8 mouse cellular contexts compared by ENCODE assay signal in the genomic region with DNA sequence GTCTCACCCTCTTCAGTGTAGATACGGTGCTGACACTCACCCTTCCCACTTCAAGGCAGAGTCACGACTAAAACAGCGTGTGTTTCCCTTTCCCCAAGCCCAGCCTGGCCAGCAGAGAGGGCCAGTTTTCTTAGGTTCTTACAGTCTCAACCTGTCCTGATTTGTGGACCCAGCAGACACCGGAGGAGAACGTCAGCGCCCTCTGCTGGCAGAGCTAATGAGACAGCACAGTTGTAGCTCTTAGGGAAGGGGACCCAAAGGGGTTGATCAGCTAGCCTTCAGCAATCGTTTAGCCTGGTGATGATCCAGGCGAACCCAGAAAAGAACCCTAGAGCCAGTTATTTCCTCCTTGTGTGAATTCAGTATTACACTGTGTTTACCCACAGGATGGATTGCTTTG. TPM values are rescaled to one million over a fixed set of nuclear protein-coding genes. Genes with fewer than 3 reads are reported as not detected.
DNase-seq lines count a peak whose midpoint lies in the region; ATAC-seq and TF ChIP-seq lines count a peak whose summit lies in the region.

No protein-coding gene starts in this region.

- 47% methylated on average over 8 of the region's 8 CpGs for WGBS in midbrain, postnatal 0 days
- 49% methylated on average over 8 of the region's 8 CpGs for WGBS in midbrain, embryonic 13.5 days
- 41% methylated on average over 8 of the region's 8 CpGs for WGBS in hindbrain, embryonic 12.5 days
- 23% methylated on average over 8 of the region's 8 CpGs for WGBS in liver, embryonic 12.5 days (ENCODE audit: insufficient replicate concordance)

- ATAC-seq in midbrain, postnatal 0 days (ENCODE audit: low FRiP score) = no peak
- ATAC-seq in midbrain, embryonic 13.5 days = no peak
- ATAC-seq in common myeloid progenitor, adult 5-6 weeks (replicated peaks; ENCODE audit: low read depth, poor library complexity, severe bottlenecking) = peak; percentile 90
- no peak for ATAC-seq in hindbrain, embryonic 12.5 days (ENCODE audit: low FRiP score)
- ATAC-seq in liver, embryonic 12.5 days = 0 out of 2 replicates have a peak, but pooled peaks have one; percentile 30
- no peak; the same call in 1 of the 2 replicates for ATAC-seq in erythroblast, adult 5-6 weeks (replicated peaks; ENCODE audit: low FRiP score, poor library complexity, severe bottlenecking)

- H3K4me1 ChIP-seq in midbrain, postnatal 0 days (ENCODE audit: insufficient read depth, low read length) = no peaks in the 10 kb centered on the region
- peaks cover 5% of the 10 kb centered on the region; the same call in 1 of the 2 replicates for H3K4me1 ChIP-seq in midbrain, embryonic 13.5 days (replicated peaks)
- peaks cover 31% of the 10 kb centered on the region for H3K4me1 ChIP-seq in hindbrain, embryonic 12.5 days
- H3K4me1 ChIP-seq in liver, embryonic 12.5 days = peaks cover 7% of the 10 kb centered on the region; the same call in 1 of the 2 replicates

- no peak overlapping the region for H3K27ac ChIP-seq in midbrain, postnatal 0 days (ENCODE audit: low read depth, low read length)
- H3K27ac ChIP-seq in midbrain, embryonic 13.5 days = no peak overlapping the region
- H3K27ac ChIP-seq in hindbrain, embryonic 12.5 days = peak overlapping the region; percentile 17; the same call in 1 of the 2 replicates
- no peak overlapping the region for H3K27ac ChIP-seq in liver, embryonic 12.5 days

- peak; percentile 58 for TF ChIP-seq CTCF in midbrain, postnatal 0 days (IDR thresholded peaks at IDR 0.05)

- no peaks in the 10 kb centered on the region for H3K36me3 ChIP-seq in midbrain, postnatal 0 days (ENCODE audit: insufficient read depth, low read length)
- H3K36me3 ChIP-seq in midbrain, embryonic 13.5 days = no peaks in the 10 kb centered on the region
- no peaks in the 10 kb centered on the region for H3K36me3 ChIP-seq in hindbrain, embryonic 12.5 days
- no peaks in the 10 kb centered on the region for H3K36me3 ChIP-seq in liver, embryonic 12.5 days

- no peak overlapping the region for H3K4me2 ChIP-seq in midbrain, postnatal 0 days (ENCODE audit: low read depth, low read length, poor library complexity, severe bottlenecking)
- no peak overlapping the region for H3K4me2 ChIP-seq in midbrain, embryonic 13.5 days (replicated peaks)
- no peak overlapping the region for H3K4me2 ChIP-seq in hindbrain, embryonic 12.5 days (replicated peaks)
- H3K4me2 ChIP-seq in liver, embryonic 12.5 days = no peak overlapping the region

- H3K27me3 ChIP-seq in midbrain, postnatal 0 days (ENCODE audit: insufficient read depth, low read length) = no peaks in the 10 kb centered on the region
- no peaks in the 10 kb centered on the region for H3K27me3 ChIP-seq in midbrain, embryonic 13.5 days
- H3K27me3 ChIP-seq in hindbrain, embryonic 12.5 days = no peaks in the 10 kb centered on the region
- no peaks in the 10 kb centered on the region for H3K27me3 ChIP-seq in liver, embryonic 12.5 days (replicated peaks)

- H3K9ac ChIP-seq in midbrain, postnatal 0 days (replicated peaks; ENCODE audit: low read length, poor library complexity, severe bottlenecking) = no peak overlapping the region
- H3K9ac ChIP-seq in midbrain, embryonic 13.5 days (replicated peaks) = no peak overlapping the region
- no peak overlapping the region for H3K9ac ChIP-seq in hindbrain, embryonic 12.5 days
- H3K9ac ChIP-seq in liver, embryonic 12.5 days = no peak overlapping the region

- no peak for DNase-seq in midbrain, postnatal 0 days (ENCODE audit: low spot score)
- DNase-seq in ZHBTc4 (ENCODE audit: low read depth, low spot score) = peak; percentile 75
- peak; percentile 32 for DNase-seq in right cerebral cortex, postnatal 25 days

- H3K4me3 ChIP-seq in midbrain, postnatal 0 days (ENCODE audit: low read depth, low read length) = no peak overlapping the region
- H3K4me3 ChIP-seq in midbrain, embryonic 13.5 days (replicated peaks) = no peak overlapping the region
- H3K4me3 ChIP-seq in hindbrain, embryonic 12.5 days = no peak overlapping the region
- H3K4me3 ChIP-seq in liver, embryonic 12.5 days = no peak overlapping the region

- no peaks in the 10 kb centered on the region for H3K9me3 ChIP-seq in midbrain, postnatal 0 days (ENCODE audit: low read length)
- H3K9me3 ChIP-seq in midbrain, embryonic 13.5 days = no peaks in the 10 kb centered on the region
- no peaks in the 10 kb centered on the region for H3K9me3 ChIP-seq in hindbrain, embryonic 12.5 days (replicated peaks)
- no peaks in the 10 kb centered on the region for H3K9me3 ChIP-seq in liver, embryonic 12.5 days (replicated peaks)

RNA-seq across cellular contexts. Expression of gene Ttc30a1, which starts 19.6 kb away (rescaled TPM):
- total RNA-seq in midbrain, postnatal 0 days (2014; rRNA removed) = 12.3 and 12.7 TPM in 2 replicates
- 5.2 and 5.5 TPM in 2 replicates for polyA plus RNA-seq in midbrain, postnatal 0 days (2015; fragmentation: Nextera tagmentation; extraction: Ambion mirVana)
- 8.5 TPM in 2 replicates for polyA plus RNA-seq in midbrain, embryonic 13.5 days (2015; fragmentation: Nextera tagmentation; extraction: Ambion mirVana)
- total RNA-seq in common myeloid progenitor, adult 5-6 weeks (2017) = 4.5 and 5.1 TPM in 2 replicates
- 8.3 and 9.2 TPM in 2 replicates for polyA plus RNA-seq in hindbrain, embryonic 12.5 days (2016; fragmentation: Nextera tagmentation; extraction: Ambion mirVana)
- 2.2 and 2.3 TPM in 2 replicates for polyA plus RNA-seq in liver, embryonic 12.5 days (2016; fragmentation: Nextera tagmentation; extraction: Ambion mirVana)
- total RNA-seq in erythroblast, adult 5-6 weeks (2015; ENCODE audit: low replicate concordance) = 0.42 TPM in 1 of 2 replicates, not detected in the other
- 0.17 and 1.7 TPM in 2 replicates for total RNA-seq in erythroblast, adult 5-6 weeks (2017; ENCODE audit: low replicate concordance)

RNA-seq across cellular contexts. Expression of gene Ttc30a2, which starts 23.4 kb away (rescaled TPM):
- total RNA-seq in midbrain, postnatal 0 days (2014; rRNA removed) = 1.1 and 1.9 TPM in 2 replicates
- 0.36 and 0.39 TPM in 2 replicates for polyA plus RNA-seq in midbrain, postnatal 0 days (2015; fragmentation: Nextera tagmentation; extraction: Ambion mirVana)
- polyA plus RNA-seq in midbrain, embryonic 13.5 days (2015; fragmentation: Nextera tagmentation; extraction: Ambion mirVana) = 1.1 and 1.6 TPM in 2 replicates
- total RNA-seq in common myeloid progenitor, adult 5-6 weeks (2017) = not detected in 2 replicates
- polyA plus RNA-seq in hindbrain, embryonic 12.5 days (2016; fragmentation: Nextera tagmentation; extraction: Ambion mirVana) = 0.76 and 1.2 TPM in 2 replicates
- 0.28 TPM in 1 of 2 replicates, not detected in the other for polyA plus RNA-seq in liver, embryonic 12.5 days (2016; fragmentation: Nextera tagmentation; extraction: Ambion mirVana)
- not detected in 2 replicates for total RNA-seq in erythroblast, adult 5-6 weeks (2015; ENCODE audit: low replicate concordance)
- 0.43 TPM in 1 of 2 replicates, not detected in the other for total RNA-seq in erythroblast, adult 5-6 weeks (2017; ENCODE audit: low replicate concordance)

Comparison
In these comparisons a context has a peak if more than half of its experiments do, and no peak if none do; other contexts are left out.
1. ATAC-seq: peak in common myeloid progenitor, adult 5-6 weeks (single experiment) and liver, embryonic 12.5 days (single experiment); none in midbrain, postnatal 0 days (single experiment), midbrain, embryonic 13.5 days (single experiment), hindbrain, embryonic 12.5 days (single experiment) and erythroblast, adult 5-6 weeks (single experiment).